Mouse (Mus musculus): ENCODE results near the gene Insr. TPM values are rescaled to one million over a fixed set of nuclear protein-coding genes. Genes with fewer than 3 reads are reported as not detected.

Gene Insr
- polyA plus RNA-seq, 1 experiment from 2014 or later: 36.2 TPM

DNA sequence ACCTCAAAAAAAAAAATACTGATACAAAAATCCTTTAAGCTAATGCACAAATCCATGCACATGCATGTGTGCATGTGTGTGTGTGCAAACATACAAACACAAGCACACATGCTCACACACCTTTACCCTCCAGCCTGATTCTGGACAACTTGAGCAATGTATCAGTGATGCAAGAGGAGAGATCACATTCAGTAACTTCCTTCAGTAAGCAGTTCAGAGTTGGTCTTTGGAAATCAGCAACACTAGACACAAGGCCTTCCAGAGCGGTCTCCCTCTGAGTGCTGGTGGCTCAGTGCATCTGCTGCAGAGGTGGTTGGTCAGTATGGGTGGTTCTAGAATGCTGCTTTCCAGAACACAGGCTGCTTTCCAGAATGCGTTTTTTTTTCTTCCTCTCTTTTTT is 46.8 kb downstream of the Insr start:
- Histone ChIP-seq H3K36me3 (0 out of 2 replicates have a peak, but pooled peaks cover 3% of the 10 kb centered on the region), H3K4me2 (no peak overlapping the region), H3K4me1 (replicated peaks) (no peaks in the 10 kb centered on the region), H3K27me3 (no peaks in the 10 kb centered on the region), H3K9ac (replicated peaks) (no peak overlapping the region), H3K27ac (no peak overlapping the region), H3K4me3 (replicated peaks) (no peak overlapping the region), H3K9me3 (no peaks in the 10 kb centered on the region)
- no peak for ATAC-seq (ENCODE audit: insufficient number of reproducible peaks, insufficient read depth, low FRiP score, low TSS enrichment, low read depth)
- WGBS: 88% methylated on average over 2 of the region's 2 CpGs

GRCm38 (mm10) chr8:3230118-3231060 is 49.0 kb downstream of the Insr start:
- Histone ChIP-seq H3K4me3 (replicated peaks) (no peak overlapping the region), H3K4me1 (replicated peaks) (no peaks in the 10 kb centered on the region), H3K9ac (replicated peaks) (no peak overlapping the region), H3K27ac (no peak overlapping the region), H3K27me3 (no peaks in the 10 kb centered on the region), H3K9me3 (no peaks in the 10 kb centered on the region), H3K4me2 (no peak overlapping the region), H3K36me3 (0 out of 2 replicates have a peak, but pooled peaks cover 3% of the 10 kb centered on the region)
- no peak for ATAC-seq (ENCODE audit: insufficient number of reproducible peaks, insufficient read depth, low FRiP score, low TSS enrichment, low read depth)
- 90% methylated on average over 10 of the region's 10 CpGs for WGBS

GRCm38 (mm10) chr8:3227423-3227822 is 52.0 kb downstream of the Insr start:
- Histone ChIP-seq H3K4me1 (replicated peaks) (no peaks in the 10 kb centered on the region), H3K4me2 (no peak overlapping the region), H3K27ac (no peak overlapping the region), H3K4me3 (replicated peaks) (no peak overlapping the region), H3K9ac (replicated peaks) (no peak overlapping the region), H3K9me3 (no peaks in the 10 kb centered on the region), H3K27me3 (no peaks in the 10 kb centered on the region), H3K36me3 (no peaks in the 10 kb centered on the region)
- ATAC-seq (ENCODE audit: insufficient number of reproducible peaks, insufficient read depth, low FRiP score, low TSS enrichment, low read depth): no peak
- 82% methylated on average over 5 of the region's 5 CpGs for WGBS

DNA sequence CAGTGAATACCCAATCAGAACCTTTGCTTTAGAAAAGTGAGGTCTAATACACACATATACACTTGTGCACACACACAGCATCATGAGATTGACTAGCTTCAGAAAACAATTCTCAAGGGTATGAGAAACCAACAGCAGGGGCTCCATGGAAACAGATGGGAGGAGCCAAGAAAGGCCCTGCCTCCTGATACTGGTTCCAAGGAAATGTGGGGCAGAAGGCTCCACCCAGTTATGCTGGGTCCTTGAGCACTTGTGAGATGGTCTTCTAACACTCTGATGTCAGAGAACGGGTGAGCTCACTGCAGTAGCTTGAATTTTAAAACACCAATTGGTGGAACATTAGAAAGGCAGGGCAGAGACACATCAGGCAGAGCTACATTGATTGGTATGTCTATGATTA is 53.7 kb downstream of the Insr start:
- no peaks in the 10 kb centered on the region for H3K9me3 ChIP-seq
- H3K4me1 ChIP-seq (replicated peaks): 0 out of 2 replicates have a peak, but pooled peaks cover 4% of the 10 kb centered on the region
- H3K27me3 ChIP-seq: no peaks in the 10 kb centered on the region
- no peak overlapping the region for H3K27ac ChIP-seq
- no peaks in the 10 kb centered on the region for H3K36me3 ChIP-seq
- no peak overlapping the region for H3K4me3 ChIP-seq (replicated peaks)
- ATAC-seq (ENCODE audit: insufficient number of reproducible peaks, insufficient read depth, low FRiP score, low TSS enrichment, low read depth): no peak
- 74% methylated on average over 1 of the region's 1 CpGs for WGBS
- H3K9ac ChIP-seq (replicated peaks): no peak overlapping the region
- no peak overlapping the region for H3K4me2 ChIP-seq

- 85% methylated on average over 8 of the region's 8 CpGs for WGBS
- no peak for ATAC-seq (ENCODE audit: insufficient number of reproducible peaks, insufficient read depth, low FRiP score, low TSS enrichment, low read depth)
- H3K4me2 ChIP-seq: no peak overlapping the region
- no peaks in the 10 kb centered on the region for H3K9me3 ChIP-seq
- no peak overlapping the region for H3K9ac ChIP-seq (replicated peaks)
- no peaks in the 10 kb centered on the region for H3K27me3 ChIP-seq
- H3K4me3 ChIP-seq (replicated peaks): no peak overlapping the region
- H3K4me1 ChIP-seq (replicated peaks): 0 out of 2 replicates have a peak, but pooled peaks cover 4% of the 10 kb centered on the region
- no peaks in the 10 kb centered on the region for H3K36me3 ChIP-seq
- no peak overlapping the region for H3K27ac ChIP-seq
These were observed 54.2 kb downstream of the Insr start for GRCm38 (mm10) chr8:3225184-3225583.

- Histone ChIP-seq H3K9ac (replicated peaks) (no peak overlapping the region), H3K9me3 (no peaks in the 10 kb centered on the region), H3K27me3 (no peaks in the 10 kb centered on the region), H3K4me3 (replicated peaks) (no peak overlapping the region), H3K36me3 (no peaks in the 10 kb centered on the region), H3K27ac (no peak overlapping the region), H3K4me1 (replicated peaks) (0 out of 2 replicates have a peak, but pooled peaks cover 10% of the 10 kb centered on the region), H3K4me2 (no peak overlapping the region)
- ATAC-seq (ENCODE audit: insufficient number of reproducible peaks, insufficient read depth, low FRiP score, low TSS enrichment, low read depth): no peak
These were observed 56.8 kb downstream of the Insr start for GRCm38 (mm10) chr8:3222636-3222965.

GRCm38 (mm10) chr8:3221960-3222635 is 57.3 kb downstream of the Insr start:
- Histone ChIP-seq H3K4me1 (replicated peaks) (peaks cover 10% of the 10 kb centered on the region; the same call in 1 of the 2 replicates), H3K27ac (peak overlapping the region; percentile 88; the same call in 1 of the 2 replicates), H3K9ac (replicated peaks) (peak overlapping the region; percentile 72; the same call in 1 of the 2 replicates), H3K27me3 (no peaks in the 10 kb centered on the region), H3K36me3 (no peaks in the 10 kb centered on the region), H3K4me2 (peak overlapping the region; percentile 71), H3K9me3 (no peaks in the 10 kb centered on the region), H3K4me3 (replicated peaks) (peak overlapping the region; percentile 54)
- WGBS: 81% methylated on average over 6 of the region's 6 CpGs
- ATAC-seq (ENCODE audit: insufficient number of reproducible peaks, insufficient read depth, low FRiP score, low TSS enrichment, low read depth): no peak

GRCm38 (mm10) chr8:3221047-3221959 is 58.1 kb downstream of the Insr start:
- no peaks in the 10 kb centered on the region for H3K27me3 ChIP-seq
- H3K4me2 ChIP-seq: peak overlapping the region; percentile 71
- H3K9ac ChIP-seq (replicated peaks): peak overlapping the region; percentile 72
- WGBS: 2% methylated on average over 43 of the region's 43 CpGs
- H3K27ac ChIP-seq: peak overlapping the region; percentile 88
- H3K36me3 ChIP-seq: no peaks in the 10 kb centered on the region
- H3K9me3 ChIP-seq: no peaks in the 10 kb centered on the region
- ATAC-seq (ENCODE audit: insufficient number of reproducible peaks, insufficient read depth, low FRiP score, low TSS enrichment, low read depth): peak; percentile 100
- peaks cover 18% of the 10 kb centered on the region for H3K4me1 ChIP-seq (replicated peaks)
- H3K4me3 ChIP-seq (replicated peaks): peak overlapping the region; percentile 54

GRCm38 (mm10) chr8:3220502-3220901 is 58.9 kb downstream of the Insr start:
- 5% methylated on average over 9 of the region's 9 CpGs for WGBS
- H3K27me3 ChIP-seq: no peaks in the 10 kb centered on the region
- ATAC-seq (ENCODE audit: insufficient number of reproducible peaks, insufficient read depth, low FRiP score, low TSS enrichment, low read depth): peak; percentile 39
- H3K9me3 ChIP-seq: no peaks in the 10 kb centered on the region
- peak overlapping the region; percentile 72 for H3K9ac ChIP-seq (replicated peaks)
- H3K36me3 ChIP-seq: no peaks in the 10 kb centered on the region
- peak overlapping the region; percentile 54 for H3K4me3 ChIP-seq (replicated peaks)
- peak overlapping the region; percentile 71 for H3K4me2 ChIP-seq
- H3K27ac ChIP-seq: peak overlapping the region; percentile 88
- H3K4me1 ChIP-seq (replicated peaks): peaks cover 23% of the 10 kb centered on the region

- Histone ChIP-seq H3K4me3 (replicated peaks) (no peak overlapping the region), H3K9ac (replicated peaks) (no peak overlapping the region), H3K27ac (no peak overlapping the region; the same call in 1 of the 2 replicates), H3K9me3 (no peaks in the 10 kb centered on the region), H3K36me3 (no peaks in the 10 kb centered on the region), H3K4me1 (replicated peaks) (peaks cover 27% of the 10 kb centered on the region), H3K4me2 (peak overlapping the region; percentile 71), H3K27me3 (no peaks in the 10 kb centered on the region)
- WGBS: 85% methylated on average over 12 of the region's 12 CpGs
- no peak for ATAC-seq (ENCODE audit: insufficient number of reproducible peaks, insufficient read depth, low FRiP score, low TSS enrichment, low read depth)
These were observed 59.5 kb downstream of the Insr start for GRCm38 (mm10) chr8:3219921-3220411.
